Mouse (Mus musculus) heart, embryonic 14.5 days (tissue): ENCODE results near the gene Pdzd2. TPM values are rescaled to one million over a fixed set of nuclear protein-coding genes. Genes with fewer than 3 reads are reported as not detected.

Source experiments
- ATAC-seq: fragments of 200-750 bp; cut with Nextera tagmentation; 2 replicates; pipeline ENCODE4 v1.8.0; 2017; ENCODE audit warnings: low read depth, moderate TSS enrichment; ENCODE audit not compliant: insufficient number of reproducible peaks, insufficient read depth, low FRiP score
- H3K27ac ChIP-seq, 2 experiments: fragments of 200-500 bp in 1 of 2; fragments of 300-500 bp in 1 of 2; sonication (generic) in 1 of 2; replicated peaks in 1 of 2; 2 replicates each; pipeline ENCODE4 v1.5.1; 2012 to 2014; ENCODE audit warnings: low read depth in 2 of 2, low read length in 2 of 2, control low read depth in 1 of 2, mild to moderate bottlenecking in 1 of 2, mixed read lengths in 1 of 2; ENCODE audit not compliant: control insufficient read depth in 1 of 2, insufficient read depth in 1 of 2
- H3K27me3 ChIP-seq: fragments of 300-500 bp; sonication (generic); 2 replicates; pipeline ENCODE4 v1.6.1; 2014; ENCODE audit warnings: mild to moderate bottlenecking, low read length, control low read depth; ENCODE audit not compliant: control insufficient read depth, insufficient read depth
- H3K36me3 ChIP-seq: fragments of 300-500 bp; sonication (generic); 2 replicates; pipeline ENCODE4 v1.6.1; 2014; ENCODE audit warnings: mild to moderate bottlenecking, control low read depth, low read length, mixed read lengths; ENCODE audit not compliant: control insufficient read depth, insufficient read depth
- H3K4me1 ChIP-seq, 2 experiments: fragments of 200-500 bp in 1 of 2; fragments of 300-500 bp in 1 of 2; sonication (generic) in 1 of 2; 2 replicates each; pipeline ENCODE4 v1.6.1; 2012 to 2014; ENCODE audit warnings: low read length in 2 of 2, control low read depth in 1 of 2, mixed read lengths in 1 of 2; ENCODE audit not compliant: control insufficient read depth in 2 of 2, insufficient read depth in 2 of 2
- H3K4me2 ChIP-seq: fragments of 300-500 bp; sonication (generic); 2 replicates; pipeline ENCODE4 v1.6.1; 2014; ENCODE audit warnings: mild to moderate bottlenecking, low read length
- H3K4me3 ChIP-seq, 2 experiments: fragments of 200-500 bp in 1 of 2; fragments of 300-500 bp in 1 of 2; sonication (generic) in 1 of 2; 2 replicates each; pipeline ENCODE4 v1.5.1; 2012 to 2014; ENCODE audit warnings: low read length in 2 of 2, mild to moderate bottlenecking in 2 of 2, control low read depth in 1 of 2, low read depth in 1 of 2, moderate library complexity in 1 of 2; ENCODE audit not compliant: control insufficient read depth in 1 of 2, insufficient read depth in 1 of 2
- H3K9ac ChIP-seq: fragments of 300-500 bp; sonication (generic); 2 replicates; pipeline ENCODE4 v1.6.1; 2014; ENCODE audit warnings: mild to moderate bottlenecking, low read length
- H3K9me3 ChIP-seq: fragments of 300-500 bp; sonication (generic); 2 replicates; pipeline ENCODE4 v1.6.1; 2016; ENCODE audit warnings: low read length, control low read depth; ENCODE audit not compliant: control insufficient read depth
- WGBS: fragments of 180-500 bp; shearing (Covaris S2); extraction: QIAGEN DNeasy Blood & Tissue Kit; methylation state at CpG from one replicate; pipeline ENCODE4 v1.1.7; 2014; 5-methylcytosine and 5-hydroxymethylcytosine counted together
- polyA plus RNA-seq: library from polyadenylated mRNA; unstranded; fragments of >200 nt; fragmentation: Nextera tagmentation; extraction: Ambion mirVana; gene quantifications from 2 replicates; pipeline ENCODE4 v1.2.1, GENCODE M21; 2014

Gene Pdzd2
- polyA plus RNA-seq, 1 experiment from 2014 or later, result 16.8 TPM

DNA sequence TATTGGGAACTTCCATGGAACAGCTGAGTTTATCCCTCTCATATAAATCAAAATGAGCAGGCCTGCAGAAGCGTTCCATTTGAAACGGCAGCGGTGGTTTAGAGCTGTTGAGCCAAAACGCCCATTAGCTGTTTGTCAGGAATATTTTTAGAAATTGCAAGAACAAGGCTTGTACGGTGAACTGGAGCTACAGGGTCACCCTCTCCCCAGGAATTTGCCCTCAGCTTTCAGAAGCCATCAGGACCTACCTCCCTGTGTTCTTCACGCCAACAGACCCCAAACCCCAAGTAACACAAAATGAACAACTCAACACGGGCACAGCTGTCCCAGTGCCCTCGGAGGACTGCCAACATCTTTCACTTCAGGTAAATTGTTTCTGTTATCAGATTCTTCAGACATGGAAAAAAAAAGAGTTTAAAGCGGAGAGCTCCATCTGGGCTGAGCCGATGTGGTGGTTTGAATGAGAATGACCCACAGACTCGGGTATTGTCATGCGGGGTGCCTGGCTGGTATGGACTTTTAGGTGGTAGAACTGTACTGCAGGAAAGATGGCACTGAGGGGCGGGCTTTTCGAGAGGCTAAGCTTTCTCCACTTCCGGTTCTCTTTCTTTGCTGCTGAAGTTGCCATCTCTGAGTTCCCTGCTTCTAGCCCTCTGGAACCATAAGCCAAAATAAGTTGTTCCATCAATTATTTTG is 87.2 kb downstream of the Pdzd2 start:
- Histone ChIP-seq H3K4me3 (peak overlapping the region; percentile 9 to 16; a peak in 2 of 4 replicates), H3K27me3 (no peaks in the 10 kb centered on the region), H3K4me1 (peaks cover 6 to 20% of the 10 kb centered on the region in 2 experiments), H3K36me3 (0 out of 2 replicates have a peak, but pooled peaks cover 4% of the 10 kb centered on the region), H3K27ac (peak overlapping the region; percentile 83 to 84), H3K9me3 (no peaks in the 10 kb centered on the region), H3K4me2 (peak overlapping the region; percentile 58), H3K9ac (peak overlapping the region; percentile 38)
- ATAC-seq, result no peak
- WGBS, result 55% methylated on average over 15 of the region's 15 CpGs

- ATAC-seq, result no peak
- H3K9ac ChIP-seq, result no peak overlapping the region
- H3K4me1 ChIP-seq, result peaks cover 6 to 20% of the 10 kb centered on the region in 2 experiments
- H3K4me2 ChIP-seq, result no peak overlapping the region
- H3K36me3 ChIP-seq, result 0 out of 2 replicates have a peak, but pooled peaks cover 4% of the 10 kb centered on the region
- H3K27me3 ChIP-seq, result no peaks in the 10 kb centered on the region
- WGBS, result 80% methylated on average over 3 of the region's 3 CpGs
- H3K4me3 ChIP-seq, result no peak overlapping the region
- H3K9me3 ChIP-seq, result no peaks in the 10 kb centered on the region
- H3K27ac ChIP-seq, result no peak overlapping the region
Observed at GRCm38 (mm10) chr15:12650236-12650635, 89.5 kb downstream of the Pdzd2 start.

- no peak overlapping the region for H3K4me3 ChIP-seq
- ATAC-seq, result no peak
- H3K4me2 ChIP-seq, result no peak overlapping the region
- H3K27ac ChIP-seq, result no peak overlapping the region
- H3K9me3 ChIP-seq, result no peaks in the 10 kb centered on the region
- H3K27me3 ChIP-seq, result no peaks in the 10 kb centered on the region
- peaks cover 6 to 20% of the 10 kb centered on the region in 2 experiments for H3K4me1 ChIP-seq
- WGBS, result 84% methylated on average over 3 of the region's 3 CpGs
- no peak overlapping the region for H3K9ac ChIP-seq
- 0 out of 2 replicates have a peak, but pooled peaks cover 4% of the 10 kb centered on the region for H3K36me3 ChIP-seq
Observed at GRCm38 (mm10) chr15:12649674-12650073, 90.0 kb downstream of the Pdzd2 start.

GRCm38 (mm10) chr15:12649131-12649530 is 90.6 kb downstream of the Pdzd2 start:
- ATAC-seq, result no peak
- Histone ChIP-seq H3K4me2 (no peak overlapping the region), H3K4me3 (no peak overlapping the region), H3K9ac (no peak overlapping the region), H3K36me3 (0 out of 2 replicates have a peak, but pooled peaks cover 3% of the 10 kb centered on the region), H3K9me3 (no peaks in the 10 kb centered on the region), H3K27ac (no peak overlapping the region), H3K27me3 (no peaks in the 10 kb centered on the region), H3K4me1 (peaks cover 6 to 20% of the 10 kb centered on the region in 2 experiments)
- WGBS, result 74% methylated on average over 2 of the region's 2 CpGs

DNA sequence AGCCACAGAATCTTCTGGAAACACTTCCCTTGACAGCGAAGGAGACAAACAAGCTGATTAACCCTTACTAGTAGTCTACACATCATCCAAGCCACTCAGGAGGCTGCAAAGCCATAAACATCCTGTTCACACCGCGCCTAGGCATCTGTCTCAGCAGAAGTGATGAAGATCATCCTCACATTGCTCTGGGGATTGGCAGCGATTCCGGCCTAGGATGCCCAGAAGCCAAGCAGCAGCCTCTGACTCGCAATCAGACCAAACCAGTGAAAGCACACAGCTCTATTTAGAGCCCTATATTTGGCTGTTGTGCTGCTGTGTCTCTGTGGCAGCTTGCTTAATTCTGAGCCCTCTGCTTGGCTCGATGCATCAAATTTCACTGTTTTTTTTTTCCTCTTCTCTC is 99.0 kb downstream of the Pdzd2 start:
- Histone ChIP-seq H3K27ac (no peak overlapping the region), H3K9ac (no peak overlapping the region), H3K36me3 (no peaks in the 10 kb centered on the region), H3K4me3 (no peak overlapping the region), H3K4me1 (peaks cover 22% of the 10 kb centered on the region in 2 experiments), H3K4me2 (no peak overlapping the region), H3K27me3 (no peaks in the 10 kb centered on the region), H3K9me3 (no peaks in the 10 kb centered on the region)
- 77% methylated on average over 7 of the region's 7 CpGs for WGBS
- no peak for ATAC-seq

DNA sequence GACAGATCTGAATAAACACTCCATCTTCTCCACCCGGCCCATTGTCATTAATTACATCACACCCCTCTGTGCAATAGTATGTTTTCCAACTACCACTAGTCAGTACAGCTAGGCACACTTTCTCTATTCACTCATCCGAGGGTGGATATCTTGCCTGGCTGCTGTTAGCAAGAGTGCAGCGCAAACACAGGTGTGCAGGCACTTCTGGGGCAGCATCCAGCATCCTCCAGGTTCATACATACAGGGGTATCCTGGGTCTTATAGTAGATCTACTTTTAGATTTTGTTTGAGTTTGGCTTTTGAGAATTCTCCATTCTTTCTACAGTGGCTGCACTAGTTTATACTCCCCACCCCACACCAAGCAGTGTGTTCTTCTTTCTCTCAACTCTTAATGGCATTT is 99.9 kb downstream of the Pdzd2 start:
- WGBS, result 81% methylated on average over 3 of the region's 3 CpGs
- no peak overlapping the region for H3K9ac ChIP-seq
- ATAC-seq, result no peak
- H3K36me3 ChIP-seq, result no peaks in the 10 kb centered on the region
- no peaks in the 10 kb centered on the region for H3K27me3 ChIP-seq
- no peak overlapping the region for H3K4me2 ChIP-seq
- H3K4me3 ChIP-seq, result no peak overlapping the region
- H3K4me1 ChIP-seq, result peaks cover 22% of the 10 kb centered on the region in 2 experiments
- no peak overlapping the region for H3K27ac ChIP-seq
- no peaks in the 10 kb centered on the region for H3K9me3 ChIP-seq

DNA sequence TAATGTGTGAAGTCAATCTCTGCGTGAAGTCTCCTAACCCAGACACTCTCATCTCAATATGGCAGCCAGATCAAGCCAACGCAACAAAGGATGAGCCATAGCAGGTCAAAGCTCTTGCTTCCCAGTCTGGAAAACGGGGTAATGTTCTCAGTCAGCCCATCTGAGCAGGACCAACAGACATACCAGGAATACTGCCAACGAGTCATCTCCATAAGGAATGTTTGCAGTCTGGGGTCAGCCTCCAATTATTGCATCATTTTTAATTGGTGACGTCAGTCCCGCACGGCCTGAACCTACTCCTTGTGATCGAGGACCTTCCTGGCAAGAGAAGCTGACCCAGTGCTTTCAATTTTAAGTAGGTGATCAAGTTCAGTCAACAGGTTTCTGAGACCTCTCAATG is 100.5 kb downstream of the Pdzd2 start:
- no peak for ATAC-seq
- H3K36me3 ChIP-seq, result no peaks in the 10 kb centered on the region

More for the DNA sequence above, 100.5 kb downstream of the Pdzd2 start:
- Histone ChIP-seq H3K27me3 (no peaks in the 10 kb centered on the region), H3K9ac (no peak overlapping the region), H3K4me3 (no peak overlapping the region), H3K4me1 (peaks cover 22% of the 10 kb centered on the region in 2 experiments), H3K4me2 (no peak overlapping the region), H3K9me3 (no peaks in the 10 kb centered on the region), H3K27ac (no peak overlapping the region)
- WGBS, result 86% methylated on average over 8 of the region's 8 CpGs
